Mouse (Mus musculus) urinary bladder, postnatal 14 days (tissue): ENCODE data around the gene Opa3.

ENCODE experiments used
- DNase-seq: peaks from one replicate; pipeline ENCODE4 v3.0.0; 2021; ENCODE audit warnings: low spot score

The Opa3 gene

GRCm38 (mm10) chr7:19227883-19228792 lies at the start of gene Opa3:
Opa3 (plus strand) TSS chr7:19228334.
- peak; percentile 100 for DNase-seq

- DNase-seq, result peak; percentile 78
Observed at GRCm38 (mm10) chr7:19178443-19179092, 49.6 kb upstream of the Opa3 start.

- DNase-seq, result peak; percentile 69
Observed at GRCm38 (mm10) chr7:19179173-19179572, 49.0 kb upstream of the Opa3 start.

- no peak for DNase-seq
Observed at GRCm38 (mm10) chr7:19179936-19180335, 48.2 kb upstream of the Opa3 start.

- DNase-seq, result peak; percentile 58
Observed at GRCm38 (mm10) chr7:19180862-19181429, 47.2 kb upstream of the Opa3 start.

GRCm38 (mm10) chr7:19184250-19184649 lies 43.9 kb upstream of the Opa3 start:
- DNase-seq, result peak; percentile 42

- no peak for DNase-seq
Observed at GRCm38 (mm10) chr7:19184758-19185157, 43.4 kb upstream of the Opa3 start.

GRCm38 (mm10) chr7:19194676-19195075 lies 33.5 kb upstream of the Opa3 start:
- no peak for DNase-seq

- peak; percentile 51 for DNase-seq
Observed at GRCm38 (mm10) chr7:19196676-19197075, 31.5 kb upstream of the Opa3 start.

- DNase-seq, result no peak
Observed at GRCm38 (mm10) chr7:19197985-19198384, 30.1 kb upstream of the Opa3 start.

- DNase-seq, result no peak
Observed at GRCm38 (mm10) chr7:19201660-19202059, 26.5 kb upstream of the Opa3 start.

GRCm38 (mm10) chr7:19202065-19202850 lies 25.9 kb upstream of the Opa3 start:
- DNase-seq, result no peak

- no peak for DNase-seq
Observed at GRCm38 (mm10) chr7:19208201-19208910, 19.8 kb upstream of the Opa3 start.

- peak; percentile 64 for DNase-seq
Observed at GRCm38 (mm10) chr7:19208944-19209472, 19.1 kb upstream of the Opa3 start.

GRCm38 (mm10) chr7:19209494-19209893 lies 18.6 kb upstream of the Opa3 start:
- DNase-seq, result no peak

GRCm38 (mm10) chr7:19210010-19210409 lies 18.1 kb upstream of the Opa3 start:
- no peak for DNase-seq

GRCm38 (mm10) chr7:19211041-19211675 lies 17.0 kb upstream of the Opa3 start:
- DNase-seq, result no peak

GRCm38 (mm10) chr7:19211996-19212755 lies 16.0 kb upstream of the Opa3 start, which contains the start of gene Gpr4:
Gpr4 (plus strand) TSS chr7:19212538.
- DNase-seq, result no peak

- DNase-seq, result no peak
Observed at GRCm38 (mm10) chr7:19213385-19213784, 14.7 kb upstream of the Opa3 start.

GRCm38 (mm10) chr7:19214369-19214768 lies 13.8 kb upstream of the Opa3 start:
- no peak for DNase-seq
